Mouse (Mus musculus) embryonic fibroblast, embryonic 13.5 days (primary cell): ENCODE results near the gene Ralgps1. TPM values are rescaled to one million over a fixed set of nuclear protein-coding genes. Genes with fewer than 3 reads are reported as not detected.

Experiments used
- H3K27ac ChIP-seq: 2 replicates; pipeline ENCODE4 v1.5.1; 2012; ENCODE audit warnings: low read length, control low read depth, inconsistent platforms; ENCODE audit not compliant: insufficient read depth
- H3K4me1 ChIP-seq: 2 replicates; pipeline ENCODE4 v1.6.1; 2011; ENCODE audit warnings: low read length; ENCODE audit not compliant: control insufficient read depth, insufficient read depth
- H3K4me3 ChIP-seq: 2 replicates; pipeline ENCODE4 v1.5.1; 2011; ENCODE audit warnings: mild to moderate bottlenecking, control low read depth, low read length; ENCODE audit not compliant: insufficient read depth
- CTCF ChIP-seq: IDR thresholded peaks from 2 replicates; pipeline ENCODE4 v1.5.1; 2011; ENCODE audit warnings: mild to moderate bottlenecking, control low read depth, low read length, moderate library complexity, borderline replicate concordance; ENCODE audit not compliant: insufficient read depth
- POLR2A ChIP-seq: IDR thresholded peaks from 2 replicates; pipeline ENCODE4 v1.6.1; 2011; ENCODE audit warnings: low read depth, mild to moderate bottlenecking, control low read depth, low read length, moderate library complexity
- polyA plus RNA-seq: library from polyadenylated mRNA; stranded (reverse); fragments of >200 nt; gene quantifications from 2 replicates; pipeline ENCODE4 v1.2.4, GENCODE M21; 2011; ENCODE audit warnings: low read depth; ENCODE audit not compliant: missing spikeins, insufficient read length

Ralgps1 gene
- polyA plus RNA-seq, 1 experiment = 4.0 TPM

- peak; percentile 55 for TF ChIP-seq CTCF
- no peak for TF ChIP-seq POLR2A
- no peak overlapping the region for H3K4me3 ChIP-seq
- H3K4me1 ChIP-seq = peaks cover 6% of the 10 kb centered on the region
- no peak overlapping the region for H3K27ac ChIP-seq
Observed at GRCm38 (mm10) chr2:33349081-33349480, 22.2 kb downstream of the Ralgps1 start.

- Histone ChIP-seq H3K4me3 (no peak overlapping the region), H3K27ac (no peak overlapping the region), H3K4me1 (peaks cover 11% of the 10 kb centered on the region)
- TF ChIP-seq POLR2A (no peak), CTCF (no peak)
Observed at GRCm38 (mm10) chr2:33348260-33348659, 23.0 kb downstream of the Ralgps1 start.

GRCm38 (mm10) chr2:33347607-33348006, 23.7 kb downstream of the Ralgps1 start:
- Histone ChIP-seq H3K4me3 (no peak overlapping the region), H3K27ac (no peak overlapping the region), H3K4me1 (peaks cover 16% of the 10 kb centered on the region)
- TF ChIP-seq POLR2A (no peak), CTCF (peak; percentile 79)

GRCm38 (mm10) chr2:33346749-33347148, 24.5 kb downstream of the Ralgps1 start:
- TF ChIP-seq POLR2A (no peak), CTCF (no peak)
- no peak overlapping the region for H3K27ac ChIP-seq
- H3K4me3 ChIP-seq = no peak overlapping the region
- peaks cover 16% of the 10 kb centered on the region for H3K4me1 ChIP-seq

- Histone ChIP-seq H3K27ac (no peak overlapping the region), H3K4me1 (peaks cover 20% of the 10 kb centered on the region), H3K4me3 (no peak overlapping the region)
- no peak for TF ChIP-seq POLR2A
- no peak for TF ChIP-seq CTCF
Observed at GRCm38 (mm10) chr2:33345956-33346355, 25.3 kb downstream of the Ralgps1 start.

GRCm38 (mm10) chr2:33345475-33345874, 25.8 kb downstream of the Ralgps1 start:
- Histone ChIP-seq H3K27ac (no peak overlapping the region), H3K4me3 (no peak overlapping the region), H3K4me1 (peaks cover 20% of the 10 kb centered on the region)
- no peak for TF ChIP-seq POLR2A
- no peak for TF ChIP-seq CTCF

- H3K27ac ChIP-seq = peak overlapping the region; percentile 79
- TF ChIP-seq CTCF (no peak), POLR2A (no peak)
Observed at GRCm38 (mm10) chr2:33343413-33343812, 27.9 kb downstream of the Ralgps1 start.

GRCm38 (mm10) chr2:33342148-33342547, 29.1 kb downstream of the Ralgps1 start:
- peaks cover 19% of the 10 kb centered on the region for H3K4me1 ChIP-seq
- H3K4me3 ChIP-seq = no peak overlapping the region
- no peak for TF ChIP-seq CTCF
- TF ChIP-seq POLR2A = no peak
- peak overlapping the region; percentile 84 for H3K27ac ChIP-seq

More at GRCm38 (mm10) chr2:33343413-33343812, 27.9 kb downstream of the Ralgps1 start:
- Histone ChIP-seq H3K4me3 (no peak overlapping the region), H3K4me1 (peaks cover 20% of the 10 kb centered on the region)

GRCm38 (mm10) chr2:33335789-33336188, 35.5 kb downstream of the Ralgps1 start:
- Histone ChIP-seq H3K27ac (no peak overlapping the region), H3K4me3 (no peak overlapping the region), H3K4me1 (no peaks in the 10 kb centered on the region)
- TF ChIP-seq POLR2A (no peak), CTCF (no peak)

GRCm38 (mm10) chr2:33329622-33330021, 41.7 kb downstream of the Ralgps1 start:
- TF ChIP-seq POLR2A (no peak), CTCF (no peak)
- Histone ChIP-seq H3K4me3 (no peak overlapping the region), H3K27ac (no peak overlapping the region), H3K4me1 (no peaks in the 10 kb centered on the region; the same call in 1 of the 2 replicates)

GRCm38 (mm10) chr2:33328941-33329340, 42.3 kb downstream of the Ralgps1 start:
- no peak; the same call in 1 of the 2 replicates for TF ChIP-seq CTCF
- TF ChIP-seq POLR2A = no peak
- H3K4me1 ChIP-seq = no peaks in the 10 kb centered on the region; the same call in 1 of the 2 replicates
- no peak overlapping the region for H3K4me3 ChIP-seq
- no peak overlapping the region for H3K27ac ChIP-seq
